Mouse (Mus musculus): ENCODE data around the gene Slc36a2. TPM values are rescaled to one million over a fixed set of nuclear protein-coding genes. Genes with fewer than 3 reads are reported as not detected.
"Not testable (repeated sequence)": the region's sequence is repeated elsewhere in the genome, so short reads cannot be mapped to it uniquely, and the experiment has no call there.

Slc36a2 gene
- total RNA-seq, 2 experiments from 2014 or later: 0.34 to 0.43 TPM

GRCm38 (mm10) chr11:55137646-55138045 is 47.2 kb downstream of the Slc36a2 start:
- no peak for DNase-seq (ENCODE audit: low spot score in 2 of 2)
- intact Hi-C loops (cut with DNase I): no loop called here

GRCm38 (mm10) chr11:55136770-55137547 is 47.9 kb downstream of the Slc36a2 start:
- peak in 1 of 2 experiments; percentile 53 for DNase-seq (ENCODE audit: low spot score in 2 of 2)
- intact Hi-C loops (cut with DNase I): no loop called here

- DNase-seq (ENCODE audit: low spot score in 2 of 2): no peak
- intact Hi-C loops (cut with DNase I): no loop called here
Measured at GRCm38 (mm10) chr11:55134871-55135270, 50.0 kb downstream of the Slc36a2 start.

- intact Hi-C loops (cut with DNase I): no loop called here
- no peak for DNase-seq (ENCODE audit: low spot score in 2 of 2)
Measured at GRCm38 (mm10) chr11:55134407-55134806, 50.5 kb downstream of the Slc36a2 start.

GRCm38 (mm10) chr11:55133204-55133603 is 51.7 kb downstream of the Slc36a2 start:
- intact Hi-C loops (cut with DNase I): no loop called here
- DNase-seq (ENCODE audit: low spot score in 2 of 2): no peak

GRCm38 (mm10) chr11:55131946-55132345 is 52.9 kb downstream of the Slc36a2 start:
- intact Hi-C loops (cut with DNase I): no loop called here
- DNase-seq (ENCODE audit: low spot score in 2 of 2): no peak

- no peak for DNase-seq (ENCODE audit: low spot score in 2 of 2)
- intact Hi-C loops (cut with DNase I): no loop called here
Measured at GRCm38 (mm10) chr11:55131077-55131742, 53.7 kb downstream of the Slc36a2 start.

GRCm38 (mm10) chr11:55128411-55128810 is 56.5 kb downstream of the Slc36a2 start:
- intact Hi-C loops (cut with DNase I): no loop called here
- DNase-seq (ENCODE audit: low spot score in 2 of 2): no peak

DNA sequence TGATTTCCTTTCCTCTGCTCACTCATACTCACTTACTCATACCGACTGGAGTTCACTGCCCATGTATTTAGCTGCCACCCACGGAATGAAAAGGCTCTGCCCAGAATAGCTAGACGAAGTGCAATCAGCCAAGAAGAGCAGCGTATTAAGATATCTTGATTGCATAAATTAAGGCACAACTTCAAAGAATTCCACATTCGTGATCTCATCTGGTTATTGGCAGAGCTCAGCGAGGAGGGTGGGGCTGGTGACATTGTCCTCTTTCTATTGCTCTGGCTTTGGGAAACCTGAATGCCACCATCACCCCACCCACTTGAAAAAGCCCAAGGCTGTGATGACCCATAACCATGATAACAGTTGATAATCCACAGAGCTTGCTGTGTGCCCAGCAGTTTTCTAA is 56.9 kb downstream of the Slc36a2 start:
- intact Hi-C loops (cut with DNase I): no loop called here
- peak in 1 of 2 experiments; percentile 70 for DNase-seq (ENCODE audit: low spot score in 2 of 2)

DNA sequence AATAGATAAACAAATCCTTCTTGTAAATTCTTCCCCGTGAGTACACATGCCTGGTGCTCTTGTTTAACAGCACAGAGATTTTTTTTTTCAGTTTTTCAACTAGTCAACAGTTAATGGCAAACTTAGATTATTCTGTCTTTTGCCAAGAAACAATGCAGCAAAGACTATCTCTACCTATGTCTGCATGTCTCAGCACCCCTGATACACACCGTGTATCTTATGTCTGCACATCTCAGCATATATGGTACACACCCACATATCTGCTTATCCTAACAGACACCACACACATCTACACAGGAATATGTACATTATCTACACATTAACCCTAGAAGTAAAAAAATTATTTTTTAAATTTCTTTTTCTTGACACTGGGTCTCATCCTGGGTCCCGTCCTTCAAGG is 58.2 kb downstream of the Slc36a2 start:
- no peak for DNase-seq (ENCODE audit: low spot score in 2 of 2)
- intact Hi-C loops (cut with DNase I): no loop called here

DNA sequence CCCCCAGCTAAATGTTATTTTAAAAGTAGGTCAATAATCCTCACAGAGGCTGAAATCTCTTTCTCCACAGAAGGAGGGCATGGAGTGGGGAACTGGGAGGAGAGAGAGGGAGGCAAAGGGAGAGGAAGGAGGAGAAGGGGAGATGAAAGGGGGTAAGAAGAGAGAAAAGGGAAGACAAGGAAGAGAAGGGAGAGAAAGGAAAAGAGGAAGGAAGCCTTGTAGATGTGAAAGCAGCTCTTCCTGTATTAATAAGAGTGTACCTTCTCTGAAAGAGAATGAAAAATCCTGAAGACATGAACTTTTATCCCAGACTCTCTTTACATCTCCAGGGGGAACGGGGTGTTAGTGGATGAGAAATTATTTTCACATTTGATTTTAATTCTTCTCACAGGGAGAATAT is 63.4 kb downstream of the Slc36a2 start:
- DNase-seq (ENCODE audit: low spot score in 2 of 2): no peak
- intact Hi-C loops (cut with DNase I): no loop called here

GRCm38 (mm10) chr11:55120821-55121271 is 64.0 kb downstream of the Slc36a2 start:
- no peak for DNase-seq (ENCODE audit: low spot score in 2 of 2)
- intact Hi-C loops (cut with DNase I): no loop called here

- no peak for DNase-seq (ENCODE audit: low spot score in 2 of 2)
- intact Hi-C loops (cut with DNase I): no loop called here
Measured at GRCm38 (mm10) chr11:55120279-55120678, 64.6 kb downstream of the Slc36a2 start.

- no peak for DNase-seq (ENCODE audit: low spot score in 2 of 2)
- intact Hi-C loops (cut with DNase I): no loop called here
Measured at GRCm38 (mm10) chr11:55117031-55117430, 67.8 kb downstream of the Slc36a2 start.

DNA sequence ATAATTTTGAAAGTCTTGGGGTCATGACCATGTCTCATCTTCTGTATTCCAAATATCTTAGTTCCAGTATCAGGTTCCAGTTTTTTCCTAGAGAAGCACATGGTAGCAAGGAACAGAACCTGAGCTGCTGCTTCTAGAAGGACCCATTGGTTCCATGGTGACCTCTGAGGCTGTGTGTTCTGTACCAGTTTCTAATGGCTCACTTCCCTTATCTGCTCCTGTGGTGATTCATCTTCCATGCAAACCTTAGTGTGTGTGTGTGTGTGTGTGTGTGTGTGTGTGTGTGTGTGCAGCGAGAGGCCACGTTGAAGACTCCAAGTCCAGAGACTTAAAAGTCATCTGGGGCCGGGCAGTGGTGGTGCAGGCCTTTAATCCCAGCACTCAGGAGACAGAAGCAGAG is 68.9 kb downstream of the Slc36a2 start:
- intact Hi-C loops (cut with DNase I): no loop called here
- no peak for DNase-seq (ENCODE audit: low spot score in 2 of 2)

DNA sequence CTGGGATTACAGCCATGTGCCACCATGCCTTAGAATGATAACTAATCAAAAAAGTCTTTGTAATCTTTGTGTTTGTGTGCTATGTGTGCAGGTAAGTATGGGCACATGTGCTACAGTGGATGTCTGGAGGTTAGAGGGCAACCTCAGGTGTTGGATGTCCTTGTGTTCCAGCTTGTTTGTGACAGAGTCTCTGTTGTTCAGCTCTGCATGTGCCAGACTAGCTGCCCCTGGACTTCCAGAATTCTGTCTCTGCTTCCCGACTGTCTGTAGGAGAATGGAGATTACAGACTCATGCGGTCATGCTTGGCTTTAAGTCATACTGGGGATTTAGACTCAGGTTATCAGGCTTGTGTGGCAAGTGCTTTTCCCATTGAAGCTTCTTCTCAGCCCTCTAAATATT is 70.6 kb downstream of the Slc36a2 start:
- DNase-seq (ENCODE audit: low spot score in 2 of 2): no peak
- intact Hi-C loops (cut with DNase I): no loop called here

DNA sequence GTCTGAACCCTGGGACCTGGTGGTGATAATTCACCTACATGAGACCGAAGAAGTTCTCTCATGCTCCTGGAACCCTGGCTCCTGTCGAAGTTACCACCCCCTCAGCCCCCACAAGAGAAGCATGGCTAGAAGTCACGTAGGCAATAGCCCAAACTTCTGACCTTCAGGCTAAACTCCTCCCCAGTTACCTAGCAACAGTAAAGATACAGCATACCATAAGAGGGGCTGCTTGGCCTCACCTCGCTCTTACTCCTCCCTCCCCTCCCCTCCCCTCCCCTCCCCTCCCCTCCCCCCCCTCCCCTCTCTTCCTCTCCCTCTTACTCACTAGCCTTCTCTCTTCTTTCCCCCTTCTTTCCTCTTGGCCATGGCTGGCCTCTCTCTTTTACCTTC is 71.0 kb downstream of the Slc36a2 start:
- intact Hi-C loops (cut with DNase I); DNase-seq (ENCODE audit: low spot score in 2 of 2): not testable (repeated sequence)

GRCm38 (mm10) chr11:55113209-55113860 is 71.5 kb downstream of the Slc36a2 start:
- peak in 1 of 2 experiments; percentile 26 for DNase-seq (ENCODE audit: low spot score in 2 of 2)
- intact Hi-C loops (cut with DNase I): no loop called here

- intact Hi-C loops (cut with DNase I): no loop called here
- no peak for DNase-seq (ENCODE audit: low spot score in 2 of 2)
Measured at GRCm38 (mm10) chr11:55110566-55111169, 74.2 kb downstream of the Slc36a2 start.
